Mouse (Mus musculus): ENCODE results near the gene Cdh3.

DNA sequence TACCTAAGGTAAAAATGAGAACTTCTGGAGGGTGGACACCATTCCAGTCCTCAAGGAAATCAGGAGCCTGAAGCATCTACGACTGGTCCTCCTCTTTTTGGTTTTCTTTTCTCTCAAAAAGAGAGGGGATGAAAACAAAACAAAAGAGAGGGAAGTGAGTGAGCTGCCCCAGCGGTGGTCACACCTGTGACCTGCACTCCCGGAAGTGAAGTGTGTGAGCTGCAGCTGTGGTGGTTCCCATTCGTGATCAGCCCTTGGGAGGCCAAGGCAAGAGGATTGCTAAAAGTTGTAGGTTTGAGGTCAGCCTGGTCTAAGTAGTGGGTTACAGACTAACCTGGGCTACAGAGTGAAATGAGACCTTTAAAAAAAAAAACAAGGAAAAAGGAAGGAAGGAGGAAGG lies 95.4 kb downstream of the Cdh3 start:
- TF ChIP-seq POLR2A (IDR thresholded peaks at IDR 0.05; ENCODE audit: borderline replicate concordance, extremely low read depth, low read depth, low read length) = no peak
- TF ChIP-seq CTCF (IDR thresholded peaks at IDR 0.05; ENCODE audit: insufficient read depth, low read length) = no peak

All from lung, adult 2 months (tissue).